Mouse (Mus musculus) left cerebral cortex, adult 8-10 months (tissue): ENCODE data around the gene Hdac11. TPM values are rescaled to one million over a fixed set of nuclear protein-coding genes. Genes with fewer than 3 reads are reported as not detected.
"Not testable (repeated sequence)": the region's sequence is repeated elsewhere in the genome, so short reads cannot be mapped to it uniquely, and the experiment has no call there.

Experiments used
- DNase-seq, 2 experiments: peaks; one replicate each; pipeline ENCODE4 v3.0.0; 2022; ENCODE audit warnings: low spot score in 2 of 2
- total RNA-seq, 4 experiments: library from RNA; stranded (reverse); gene quantifications; 2 replicates each; pipeline ENCODE4 v1.2.4; 2022

The Hdac11 gene
- total RNA-seq: 100 to 1,000 TPM; 185 to 200 (median 195) TPM

DNA sequence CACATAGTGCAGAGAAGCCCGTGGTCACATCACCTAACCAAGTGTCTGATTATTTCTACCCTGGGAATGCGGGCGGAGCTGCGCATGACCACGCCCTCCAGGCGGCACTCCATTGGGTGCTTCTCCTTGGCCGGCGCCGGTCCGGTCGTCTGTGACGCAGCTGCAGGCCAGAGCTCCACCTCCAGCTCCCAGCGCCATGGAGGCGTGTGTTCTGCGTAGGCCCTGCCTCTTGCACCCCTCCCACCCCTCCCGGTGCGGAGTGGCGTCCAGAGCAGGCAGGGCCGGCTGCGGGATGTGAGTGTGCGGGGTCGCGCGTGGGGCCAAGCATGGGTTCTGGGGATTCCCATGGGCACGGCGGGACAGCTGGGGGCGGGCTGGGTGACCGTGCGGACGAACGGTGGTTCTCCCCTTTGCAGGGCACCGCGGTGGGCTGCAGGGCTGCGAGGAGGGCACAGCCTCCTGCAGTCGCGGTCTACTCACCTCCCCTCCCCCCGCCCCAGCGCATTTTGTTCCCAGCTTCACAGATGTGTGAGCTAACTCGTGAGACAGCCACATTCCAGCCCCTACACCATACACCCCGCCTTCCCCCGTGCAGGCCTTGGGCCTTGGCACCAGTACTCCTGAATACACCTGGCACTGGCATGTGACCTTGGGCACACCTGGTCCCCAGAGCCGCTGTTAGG is at the start of gene Hdac11:
TSS of gene Hdac11 (plus strand) at position 112 of the 683 bp plus-strand sequence.
- DNase-seq: peak; percentile 79 to 97

DNA sequence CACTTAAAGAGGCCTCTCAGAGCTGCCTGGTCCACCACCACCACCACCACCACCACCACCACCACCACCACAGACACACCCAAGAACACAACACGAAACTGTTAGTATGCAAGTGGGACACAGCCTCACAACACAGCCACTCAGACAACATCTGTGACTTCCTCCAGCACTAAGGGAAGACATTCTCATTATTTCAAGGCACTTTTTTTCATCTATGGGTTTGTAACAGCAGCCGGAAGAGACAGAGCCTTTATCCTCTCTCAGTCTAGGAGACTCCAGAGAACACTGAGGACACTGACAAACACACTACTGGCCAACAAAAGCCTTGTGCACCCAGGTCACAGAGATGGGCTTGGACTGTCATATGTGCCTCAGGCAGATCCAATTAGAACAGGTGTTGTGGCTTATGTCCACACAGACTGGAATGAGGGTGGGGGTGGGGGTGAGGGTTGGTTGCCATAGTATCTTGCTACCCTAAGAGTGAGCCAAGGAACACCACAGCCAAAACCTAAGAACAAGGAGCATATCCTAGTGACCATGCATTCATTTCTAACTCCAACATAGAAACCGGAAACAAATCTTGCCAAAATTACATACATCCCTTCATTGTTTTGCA is 48.1 kb upstream of the Hdac11 start:
- no peak for DNase-seq

DNA sequence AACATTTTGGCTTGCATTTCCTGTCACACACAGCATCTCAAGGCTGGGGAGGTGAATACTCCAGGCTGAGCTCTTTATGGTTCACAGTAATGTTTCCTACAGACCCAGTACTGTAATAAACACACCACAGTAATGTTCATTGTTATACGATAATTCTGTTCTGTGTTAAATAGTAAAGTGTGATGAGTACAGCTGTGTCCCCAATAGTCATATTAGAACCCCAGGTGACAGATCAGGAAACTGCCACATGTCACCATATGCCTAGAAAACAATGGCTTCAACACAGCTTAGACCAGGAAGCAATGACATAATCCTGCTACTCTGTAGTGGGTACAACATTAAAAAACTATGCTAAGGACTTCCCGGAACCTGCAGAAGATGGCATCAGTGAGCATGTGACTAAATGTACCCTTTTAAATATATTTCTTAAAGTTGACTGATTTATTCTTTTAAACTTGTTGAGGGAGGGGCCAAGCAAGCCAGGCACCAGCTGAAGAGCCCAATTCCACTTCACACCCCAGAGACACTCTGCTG is 47.5 kb upstream of the Hdac11 start:
- no peak for DNase-seq

DNA sequence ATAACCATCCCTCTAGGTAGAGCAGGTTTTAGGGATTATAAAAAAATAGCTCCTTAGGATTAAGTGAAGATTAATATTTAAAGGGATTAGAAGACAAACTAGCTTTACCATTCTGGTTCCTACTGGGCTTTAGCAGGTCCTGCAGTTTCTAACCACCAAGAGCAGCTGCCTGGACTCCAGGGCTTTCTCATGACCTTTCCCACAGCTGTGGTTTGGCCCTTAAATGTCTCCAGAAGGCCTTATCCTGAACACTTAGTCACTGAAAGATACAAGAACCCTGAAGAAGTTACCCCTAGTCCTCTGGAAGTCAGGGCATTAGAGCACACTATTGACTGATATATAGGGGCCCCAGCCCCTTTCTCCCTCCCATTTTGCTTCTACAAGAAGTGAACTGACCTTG is 47.0 kb upstream of the Hdac11 start:
- DNase-seq: no peak

DNA sequence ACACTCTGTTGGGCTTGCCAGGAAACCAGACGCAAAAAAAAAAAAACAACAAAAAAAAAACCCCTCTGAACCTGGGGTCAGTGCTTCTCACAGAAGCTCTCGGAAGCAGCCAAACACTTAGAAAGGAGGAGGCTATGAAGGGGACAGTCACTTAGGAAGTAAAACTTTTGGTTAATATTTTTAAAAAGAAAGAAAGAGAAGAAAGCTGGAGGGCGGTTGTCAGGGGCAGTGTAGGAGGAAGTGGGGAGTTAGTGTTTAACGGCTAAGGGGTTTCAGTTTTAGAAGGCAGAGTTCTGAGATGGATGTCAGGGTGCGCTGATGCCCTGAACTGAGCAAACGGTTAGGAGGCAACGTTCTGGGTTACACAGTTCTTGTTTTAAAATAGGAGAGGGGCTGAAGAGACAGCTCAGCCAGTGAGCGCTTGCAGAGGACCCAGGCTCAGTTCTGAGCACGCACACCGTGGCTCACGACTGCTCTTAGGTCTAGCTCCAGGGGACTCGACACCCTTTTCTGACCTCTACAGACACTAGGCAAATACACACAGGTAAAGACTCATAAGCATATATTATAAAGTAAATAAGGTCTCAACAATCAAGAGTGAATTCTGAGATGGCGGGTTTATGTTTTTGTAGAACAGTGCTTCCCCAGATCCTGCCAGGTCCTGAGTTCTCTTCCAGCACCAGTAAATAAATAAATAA is 46.0 kb upstream of the Hdac11 start:
- no peak for DNase-seq

DNA sequence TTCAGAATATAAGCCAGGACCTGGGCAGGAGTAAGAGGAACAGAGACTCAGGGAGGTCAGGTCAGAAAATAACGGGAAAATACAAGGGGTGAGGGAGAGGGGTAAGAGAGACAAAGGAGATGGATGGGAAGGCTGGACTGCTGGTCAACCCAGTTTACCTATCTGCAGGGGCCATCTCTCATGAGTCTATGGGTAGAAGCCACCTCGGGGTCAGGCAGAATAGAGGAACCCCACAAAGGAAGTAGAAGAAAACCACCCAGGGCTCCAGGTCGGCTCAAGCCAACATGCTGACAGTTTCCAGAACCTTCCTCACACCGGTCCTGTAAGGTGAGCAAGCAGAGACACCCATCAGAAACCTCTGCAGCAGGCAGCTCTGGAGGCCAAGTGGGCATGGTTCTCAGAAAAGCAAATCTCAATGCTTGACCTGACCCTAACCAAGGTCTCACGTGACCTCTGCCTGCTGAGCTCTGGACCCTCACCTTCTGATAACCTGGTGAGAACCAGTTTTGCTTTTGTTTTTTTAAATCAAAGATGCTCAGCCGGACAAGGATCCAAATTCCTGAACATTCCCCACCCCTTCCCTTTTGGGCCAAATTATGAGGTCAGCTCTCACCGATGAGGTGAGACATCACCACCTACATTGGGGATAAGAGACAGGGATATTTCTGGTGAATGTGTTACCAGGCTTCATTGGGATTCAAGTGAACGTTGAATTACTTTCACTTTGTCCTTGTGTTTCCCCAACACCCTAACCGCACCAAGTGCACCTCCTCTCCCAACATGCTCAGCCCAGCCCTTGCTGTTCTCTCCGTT is 45.1 kb upstream of the Hdac11 start:
- DNase-seq: no peak

DNA sequence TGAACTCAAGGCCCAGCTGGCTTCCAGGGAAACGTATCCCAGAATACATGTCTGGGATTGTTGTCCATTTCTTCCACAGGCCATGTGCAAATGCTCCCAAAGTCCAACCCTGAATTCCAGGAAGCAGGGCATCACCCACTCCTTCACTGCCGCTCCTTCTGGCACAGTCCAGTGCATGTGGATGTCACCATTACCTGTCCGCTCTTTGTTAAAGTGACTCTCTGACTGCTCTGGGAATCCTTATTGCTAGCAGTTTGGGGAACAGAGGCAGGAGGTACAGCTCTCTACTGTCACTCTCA is 44.6 kb upstream of the Hdac11 start:
- DNase-seq: no peak

DNA sequence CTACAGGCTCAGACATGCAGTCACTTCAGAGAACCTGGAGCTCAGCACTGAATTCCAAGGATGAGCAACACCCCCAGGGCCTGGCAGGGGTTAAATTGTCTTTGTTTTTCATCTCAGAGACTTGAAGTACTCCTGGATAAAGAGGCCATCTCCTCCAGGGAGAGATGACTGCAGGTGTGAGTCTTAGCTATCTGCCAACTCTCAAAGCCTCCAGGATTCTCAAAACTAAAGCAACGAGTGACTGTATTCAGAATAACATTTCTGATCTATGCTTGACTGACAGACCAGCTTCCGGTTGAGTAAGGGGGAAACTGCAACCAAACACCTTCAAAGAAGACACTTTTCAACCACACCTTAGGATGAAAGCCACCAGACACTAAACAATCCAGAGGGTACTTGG is 41.7 kb upstream of the Hdac11 start:
- no peak for DNase-seq

DNA sequence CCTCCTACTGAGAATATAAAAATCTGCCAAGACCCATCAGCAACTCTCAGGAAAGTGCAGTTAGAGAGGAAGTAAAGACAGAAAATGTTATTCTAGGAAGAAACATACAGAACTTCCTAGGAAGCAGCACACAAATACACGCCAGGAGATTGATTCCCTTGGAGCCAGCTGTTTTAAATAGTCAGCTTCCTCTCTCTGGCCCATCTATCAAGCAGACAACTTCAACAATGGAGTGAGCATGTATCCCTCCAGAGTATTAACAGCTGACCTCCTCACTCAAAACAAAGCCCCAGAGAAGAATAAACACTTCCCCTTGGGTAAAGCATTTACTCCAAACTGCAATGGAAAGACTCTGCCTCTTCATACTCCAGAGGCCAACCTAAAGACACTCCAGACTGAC is 41.3 kb upstream of the Hdac11 start:
- DNase-seq: no peak

DNA sequence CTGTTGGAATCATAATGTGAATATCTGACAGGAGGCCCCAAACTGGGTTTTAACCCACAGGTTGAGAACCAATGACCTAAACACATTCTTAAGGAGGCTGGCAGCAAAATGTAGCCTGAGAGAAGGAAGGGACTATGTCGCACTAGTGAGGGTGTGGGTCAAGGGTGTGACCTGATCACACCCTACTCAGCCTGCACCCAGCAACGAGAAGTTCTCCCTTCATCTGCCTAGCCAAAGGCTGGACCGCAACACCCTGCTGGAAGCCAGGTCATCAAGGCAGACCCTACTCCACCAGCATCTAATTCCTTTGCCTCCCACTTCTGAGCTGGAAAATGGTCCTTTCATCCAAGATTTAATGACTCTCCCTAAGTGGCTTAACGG is 40.6 kb upstream of the Hdac11 start:
- DNase-seq: no peak

DNA sequence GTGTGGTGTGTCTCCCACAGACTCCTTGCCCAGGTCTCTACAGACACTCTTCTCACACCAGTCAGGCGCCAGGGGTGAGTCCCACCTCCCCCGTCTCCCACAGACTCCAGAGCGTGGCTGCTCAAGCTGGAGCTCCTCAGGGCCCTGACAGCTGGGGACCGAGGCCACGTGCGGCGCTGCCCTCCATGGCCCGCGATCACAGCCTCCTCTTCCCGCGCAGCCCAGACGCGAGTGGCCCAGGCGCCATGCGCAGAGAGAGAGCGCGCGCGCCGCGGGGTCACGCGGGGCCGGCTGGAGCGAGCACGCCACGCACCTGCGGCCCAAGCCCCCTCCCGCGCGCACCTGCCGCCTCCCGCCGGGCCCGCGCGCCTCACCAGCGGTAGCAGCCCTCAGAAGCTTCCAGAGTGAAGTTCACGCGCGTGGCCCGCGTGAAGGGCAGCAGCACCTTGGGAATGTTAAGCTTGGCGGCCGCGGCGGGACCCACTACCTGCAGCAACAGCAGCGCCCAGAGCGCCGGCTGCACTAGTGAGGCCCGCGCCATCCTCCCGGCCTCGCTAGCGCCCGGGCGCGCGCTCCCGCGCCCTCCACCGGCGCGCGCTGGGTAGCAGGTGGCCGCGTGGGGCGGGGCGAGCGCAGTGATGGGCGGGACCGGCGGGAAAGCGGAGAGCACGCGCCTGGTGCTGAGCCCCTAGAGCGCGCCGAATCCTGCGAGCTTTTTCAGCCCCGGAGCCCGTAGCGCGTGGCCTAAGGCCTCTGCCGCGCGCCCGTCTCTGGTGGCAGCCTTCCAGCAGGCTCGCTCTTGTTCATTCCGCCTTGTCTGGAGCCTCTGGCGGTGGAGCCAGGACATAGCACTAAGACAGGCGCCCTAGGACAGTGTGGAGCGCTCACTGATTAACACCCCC is 40.0 kb upstream of the Hdac11 start, which contains the start of gene Nup210:
TSS of gene Nup210 (minus strand) at position 586 of the 902 bp plus-strand sequence.
- DNase-seq: peak; percentile 87 to 96

DNA sequence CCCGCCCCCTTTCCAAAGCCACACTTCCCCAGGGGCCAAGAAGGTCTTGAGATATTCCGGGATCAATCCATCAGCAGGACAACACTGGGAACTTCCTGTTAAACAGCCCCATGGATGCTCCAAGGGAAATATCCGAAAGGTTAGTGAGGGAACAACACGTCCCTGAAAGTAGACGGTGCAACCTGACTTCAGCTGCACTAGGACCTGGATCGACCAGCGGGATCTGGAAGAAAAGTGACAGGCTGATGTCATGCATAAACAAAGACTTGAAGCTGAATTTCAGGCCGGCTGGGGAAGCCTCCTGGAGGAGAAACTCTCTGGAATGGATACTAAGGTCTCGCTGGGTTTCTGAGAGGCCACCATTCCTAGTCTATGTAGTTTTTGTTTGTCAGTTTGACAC is 39.3 kb upstream of the Hdac11 start:
- DNase-seq: peak in 1 of 2 experiments; percentile 15

DNA sequence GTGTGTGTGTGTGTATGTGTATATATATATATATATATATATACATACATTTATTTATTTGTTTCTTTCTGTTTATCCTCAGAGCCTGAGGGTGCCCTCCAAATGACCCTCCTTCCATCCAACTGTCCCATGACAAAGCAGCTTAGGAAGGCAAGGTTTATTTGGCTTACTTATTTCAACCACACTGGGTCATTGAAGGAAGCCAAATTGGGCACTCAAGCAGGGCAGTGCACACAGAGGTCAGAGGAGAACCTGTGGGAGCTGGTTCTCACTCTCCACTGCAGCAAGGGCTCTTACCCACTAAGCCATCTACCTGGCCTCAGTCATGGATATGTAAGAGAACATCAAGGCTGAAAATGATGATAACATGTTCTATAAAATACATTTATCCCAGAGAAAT is 37.9 kb upstream of the Hdac11 start:
- no peak for DNase-seq

DNA sequence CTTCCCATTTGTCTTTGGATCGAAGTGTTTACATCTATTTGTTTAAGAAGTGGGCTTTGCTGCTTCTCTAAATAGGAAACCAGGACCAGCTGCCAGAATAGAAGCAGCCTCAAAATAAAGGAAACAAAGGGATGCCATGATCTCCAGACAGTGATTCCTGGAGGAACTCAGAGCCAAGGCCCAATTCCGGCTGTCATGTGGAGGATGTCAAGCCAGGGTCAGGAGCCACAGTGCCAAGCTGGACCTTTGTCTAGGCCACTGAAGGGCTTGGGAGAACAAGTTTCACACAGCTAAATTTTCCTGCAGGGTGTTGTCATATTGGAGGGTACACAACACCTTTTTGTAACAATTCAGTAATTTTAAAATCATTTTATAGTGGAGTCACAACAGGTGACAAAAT is 36.3 kb upstream of the Hdac11 start:
- no peak for DNase-seq

DNA sequence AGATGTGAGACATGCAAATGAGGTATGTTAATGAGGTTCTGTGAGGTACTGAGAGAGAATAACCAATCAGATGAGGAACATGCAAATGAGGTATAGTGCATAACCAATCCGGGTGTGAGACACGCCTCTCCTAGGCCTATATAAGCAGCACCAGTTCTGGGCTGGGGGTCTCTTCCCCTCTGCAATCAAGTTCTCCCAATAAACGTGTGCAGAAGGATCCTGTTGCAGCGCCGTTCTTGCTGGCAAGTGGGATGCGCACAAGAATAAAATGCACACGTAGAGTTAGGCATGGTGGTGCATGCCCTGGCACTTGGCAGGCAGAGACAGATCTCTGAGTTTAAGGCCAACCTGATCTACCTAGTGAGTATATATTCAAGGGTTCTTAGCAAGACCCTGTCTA is 35.4 kb upstream of the Hdac11 start:
- DNase-seq: not testable (repeated sequence)

DNA sequence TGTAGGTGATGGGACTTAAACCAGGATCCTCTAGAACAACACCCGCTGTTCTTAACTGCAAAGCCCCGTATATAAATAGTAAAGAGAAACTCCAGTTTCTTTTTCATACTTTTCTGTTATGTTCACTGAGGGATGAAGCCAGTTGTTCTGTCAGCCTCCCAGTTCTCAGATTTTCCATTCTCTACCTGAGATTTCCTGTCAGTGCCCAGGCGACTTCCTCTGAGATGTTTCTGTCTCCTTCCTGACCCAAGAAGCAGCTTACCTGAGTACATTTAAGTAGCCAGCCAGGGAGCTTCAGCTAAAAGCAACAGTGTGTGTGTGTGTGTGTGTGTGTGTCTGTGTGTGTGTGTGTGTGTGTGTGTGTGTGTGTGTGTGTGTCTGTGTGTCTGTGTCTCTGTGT is 33.0 kb upstream of the Hdac11 start:
- DNase-seq: no peak

DNA sequence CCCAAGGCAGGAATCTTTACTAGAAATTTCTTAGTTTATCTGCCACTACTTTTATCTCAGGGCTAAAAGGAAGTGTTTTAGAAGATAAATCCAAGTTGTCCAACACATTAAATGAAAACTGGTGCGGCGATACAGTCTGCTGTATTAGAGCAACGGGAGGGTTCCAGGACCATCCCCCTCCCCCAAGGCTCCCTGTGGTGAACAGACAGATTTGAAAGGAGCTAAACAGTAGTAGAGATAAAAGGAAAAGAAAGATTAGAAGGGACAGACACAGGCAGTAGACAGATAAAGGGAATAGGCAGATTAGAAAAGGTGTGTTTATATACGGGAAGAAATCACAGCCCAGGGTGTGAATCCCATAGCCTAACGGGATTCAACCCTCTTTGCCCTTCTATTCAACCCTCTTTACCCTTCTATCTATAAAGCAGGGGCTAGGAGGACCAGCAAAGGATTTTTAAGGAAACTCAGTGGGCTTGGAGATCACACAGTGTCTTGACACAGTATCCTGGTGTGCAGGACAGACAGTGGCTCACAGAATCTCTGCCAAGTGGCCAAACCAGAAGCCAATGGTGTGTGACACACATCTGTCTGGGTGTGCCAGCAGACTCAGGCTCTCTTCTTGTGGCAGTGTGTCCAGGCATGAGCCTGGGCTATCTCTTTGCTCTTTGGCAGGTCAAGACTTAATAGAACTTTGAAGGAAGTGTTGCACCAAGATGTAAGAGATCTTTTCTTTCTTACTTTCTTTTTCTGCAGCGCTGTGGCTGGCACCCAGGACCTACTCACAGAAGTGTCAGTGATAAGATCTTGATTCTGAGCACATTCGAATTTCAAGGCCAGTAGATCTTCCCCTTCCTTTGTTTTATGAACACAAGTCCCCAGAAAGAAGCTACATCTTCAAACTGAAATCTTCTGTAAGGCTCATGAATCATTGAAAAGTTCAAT is 31.9 kb upstream of the Hdac11 start:
- no peak for DNase-seq

DNA sequence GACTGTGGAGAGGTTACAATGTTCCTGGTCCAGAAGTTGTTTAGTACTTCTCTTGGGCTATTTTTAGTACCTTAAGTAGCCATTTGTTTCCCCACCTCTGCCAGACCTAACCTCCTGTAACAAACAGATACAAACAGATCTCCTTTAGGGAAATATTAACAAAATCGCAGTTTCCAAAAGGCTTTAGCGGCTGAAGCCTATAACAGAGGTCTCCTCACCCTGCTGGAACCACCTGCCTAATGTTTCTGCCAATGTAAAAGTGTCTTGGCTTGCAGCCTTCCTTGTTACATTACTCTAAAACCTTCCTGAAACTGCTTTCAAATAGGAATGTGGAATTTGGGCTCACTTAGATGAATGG is 31.3 kb upstream of the Hdac11 start:
- no peak for DNase-seq

DNA sequence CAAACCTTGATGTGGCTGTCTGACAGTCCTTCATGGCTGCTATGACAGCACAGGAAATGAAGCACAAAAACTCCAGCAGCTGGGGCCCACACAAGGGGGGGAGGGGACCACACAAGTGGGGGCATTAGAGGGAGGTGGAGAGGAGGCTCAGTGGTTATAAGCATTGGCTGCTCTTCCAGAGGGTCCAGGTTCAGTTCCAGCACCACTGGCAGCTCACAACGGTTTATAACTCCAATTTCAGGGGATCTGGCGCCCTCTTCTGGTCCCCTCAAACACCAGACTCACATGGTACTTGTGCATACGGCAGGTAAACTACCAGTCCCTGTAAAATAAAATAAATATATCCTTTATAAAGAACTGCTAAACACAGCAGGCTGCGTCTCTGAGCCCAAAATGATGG is 27.5 kb upstream of the Hdac11 start:
- no peak for DNase-seq

DNA sequence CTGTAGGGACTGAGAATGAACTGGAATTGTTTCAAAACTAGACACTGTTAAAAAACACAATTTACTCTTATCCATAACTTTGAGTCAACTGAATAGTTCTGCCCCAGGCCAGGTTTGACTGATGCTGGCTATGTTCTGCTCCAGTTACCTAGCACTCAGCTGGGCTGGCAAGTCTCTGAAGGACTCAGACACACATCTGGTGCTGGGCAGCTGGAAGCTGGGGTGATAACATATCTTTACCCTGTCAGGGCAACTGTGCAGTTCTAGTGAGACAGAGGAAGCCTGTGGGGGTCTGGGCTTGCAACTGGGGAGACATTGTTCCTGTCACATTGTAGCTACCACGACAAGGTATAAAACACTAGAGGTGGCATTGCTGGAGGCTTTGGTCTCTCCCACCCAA is 25.6 kb upstream of the Hdac11 start:
- no peak for DNase-seq
